14 mouse cellular contexts compared by ENCODE assay signal in genomic region chr6:122390720-122391119, GRCm38 (mm10). TPM values are rescaled to one million over a fixed set of nuclear protein-coding genes. Genes with fewer than 3 reads are reported as not detected.
A peak's percentile ranks its signal among the peaks of the same experiment; 100 is the strongest.
DNase-seq lines count a peak whose midpoint lies in the region; ATAC-seq and TF ChIP-seq lines count a peak whose summit lies in the region.
"Had no signal": no experiment of that assay in that cellular context is flagged by ENCODE, and none has a peak within 500 bp of the region (broad histone marks: within the 10 kb centered on the region; RNA-seq: fewer than 3 reads in every experiment).

No protein-coding gene starts in this region.

- no peak; the same call in 1 of the 2 replicates for TF ChIP-seq CTCF in bone marrow, adult 2 months (IDR thresholded peaks at IDR 0.05; ENCODE audit: control insufficient read depth, insufficient read depth, low read length)

- no peaks in the 10 kb centered on the region for H3K36me3 ChIP-seq in intestine, embryonic 16.5 days (ENCODE audit: control insufficient read depth, insufficient read depth, low read length)
- no peaks in the 10 kb centered on the region for H3K36me3 ChIP-seq in intestine, embryonic 15.5 days
- no peaks in the 10 kb centered on the region for H3K36me3 ChIP-seq in ES-E14 (ENCODE audit: control insufficient read depth, insufficient read depth, low read length, poor library complexity, severe bottlenecking)
- peaks cover 16% of the 10 kb centered on the region for H3K36me3 ChIP-seq in liver, embryonic 13.5 days
- H3K36me3 ChIP-seq: limb, embryonic 12.5 days had no signal

- no peak overlapping the region for H3K4me2 ChIP-seq in intestine, embryonic 16.5 days (ENCODE audit: low read depth, low read length)
- H3K4me2 ChIP-seq in intestine, embryonic 15.5 days (replicated peaks), result no peak overlapping the region
- peak overlapping the region; percentile 86 for H3K4me2 ChIP-seq in liver, embryonic 13.5 days
- H3K4me2 ChIP-seq: limb, embryonic 12.5 days had no signal

- no peaks in the 10 kb centered on the region for H3K9me3 ChIP-seq in intestine, embryonic 16.5 days (ENCODE audit: control insufficient read depth, low read length)
- no peaks in the 10 kb centered on the region for H3K9me3 ChIP-seq in intestine, embryonic 15.5 days
- H3K9me3 ChIP-seq in ES-E14 (ENCODE audit: control insufficient read depth, insufficient read depth, low read depth, low read length), result no peaks in the 10 kb centered on the region
- H3K9me3 ChIP-seq in liver, embryonic 13.5 days (replicated peaks), result 0 out of 2 replicates have a peak, but pooled peaks cover 4% of the 10 kb centered on the region

- H3K27me3 ChIP-seq in intestine, embryonic 16.5 days (replicated peaks; ENCODE audit: control insufficient read depth, insufficient read depth, low read length), result no peaks in the 10 kb centered on the region
- no peaks in the 10 kb centered on the region; the same call in 1 of the 2 replicates for H3K27me3 ChIP-seq in intestine, embryonic 15.5 days (replicated peaks)
- H3K27me3 ChIP-seq in liver, embryonic 13.5 days, result no peaks in the 10 kb centered on the region
- H3K27me3 ChIP-seq: limb, embryonic 12.5 days had no signal

- DNase-seq in ES-E14 (ENCODE audit: low read depth, low spot score), result no peak
- peak; percentile 73 for DNase-seq in liver, embryonic 13.5 days
- DNase-seq in gastrocnemius, adult 18-20 months (ENCODE audit: low spot score), result no peak
- DNase-seq in thymus, postnatal 14 days, result no peak
- no peak for DNase-seq in layer of hippocampus, adult 8-10 months (ENCODE audit: low spot score in 2 of 2)
- DNase-seq: cerebellum, adult 9-11 months; gastrocnemius, postnatal 25 days; kidney, postnatal 25 days; layer of hippocampus, postnatal 36 days had no signal

- in situ Hi-C loops in ES-E14 (cut with MboI; ENCODE audit: low sequenced_read_pairs in 2 of 2, unreplicated experiment in 2 of 2), result no loop called here

- no peak overlapping the region for H3K27ac ChIP-seq in intestine, embryonic 16.5 days (ENCODE audit: low read length)
- no peak overlapping the region for H3K27ac ChIP-seq in intestine, embryonic 15.5 days
- no peak overlapping the region for H3K27ac ChIP-seq in ES-E14 (ENCODE audit: insufficient read depth, low read depth, low read length, poor library complexity, severe bottlenecking)
- no peak overlapping the region for H3K27ac ChIP-seq in bone marrow, adult 2 months (ENCODE audit: control insufficient read depth, insufficient read depth, low read depth, low read length, poor library complexity)
- H3K27ac ChIP-seq in liver, embryonic 13.5 days, result peak overlapping the region; percentile 97
- H3K27ac ChIP-seq: limb, embryonic 12.5 days had no signal

- H3K9ac ChIP-seq in intestine, embryonic 16.5 days (ENCODE audit: low read depth, low read length), result no peak overlapping the region
- no peak overlapping the region for H3K9ac ChIP-seq in intestine, embryonic 15.5 days
- 0 out of 2 replicates have a peak overlapping the region, but pooled peaks have one; percentile 25 for H3K9ac ChIP-seq in ES-E14 (ENCODE audit: insufficient read depth, low read depth, low read length, poor library complexity, severe bottlenecking)
- peak overlapping the region; percentile 88 for H3K9ac ChIP-seq in liver, embryonic 13.5 days

- 76% methylated on average over 13 of the region's 13 CpGs for WGBS in intestine, embryonic 16.5 days
- 74% methylated on average over 13 of the region's 13 CpGs for WGBS in intestine, embryonic 15.5 days
- 68% methylated on average over 13 of the region's 13 CpGs for WGBS in bone marrow, adult 2 months
- WGBS in liver, embryonic 13.5 days (ENCODE audit: insufficient replicate concordance), result 22% methylated on average over 13 of the region's 13 CpGs

- peak; percentile 15; the same call in 1 of the 2 replicates for ATAC-seq in intestine, embryonic 16.5 days
- ATAC-seq in intestine, embryonic 15.5 days, result no peak; the same call in 1 of the 2 replicates
- peak; percentile 56 for ATAC-seq in liver, embryonic 13.5 days (ENCODE audit: low read depth)
- ATAC-seq: CD4-positive, CD25-positive, alpha-beta regulatory T cell, adult 4 months had no signal

- peaks cover 4% of the 10 kb centered on the region; the same call in 1 of the 2 replicates for H3K4me1 ChIP-seq in intestine, embryonic 16.5 days (ENCODE audit: control insufficient read depth, insufficient read depth, low read length)
- no peaks in the 10 kb centered on the region for H3K4me1 ChIP-seq in intestine, embryonic 15.5 days (replicated peaks)
- H3K4me1 ChIP-seq in ES-E14 (ENCODE audit: control insufficient read depth in 2 of 2, insufficient read depth in 2 of 2, low read length in 2 of 2, poor library complexity in 1 of 2), result peaks cover 4 to 18% of the 10 kb centered on the region in 2 experiments; a peak in 3 of 4 replicates
- no peaks in the 10 kb centered on the region for H3K4me1 ChIP-seq in bone marrow, adult 2 months (ENCODE audit: control insufficient read depth, insufficient read depth, low read length)
- peaks cover 66% of the 10 kb centered on the region for H3K4me1 ChIP-seq in liver, embryonic 13.5 days (replicated peaks)

- TF ChIP-seq POLR2A in bone marrow, adult 2 months (IDR thresholded peaks at IDR 0.05; ENCODE audit: borderline replicate concordance, control insufficient read depth, low read depth, low read length), result peak; percentile 25; the same call in 1 of the 2 replicates

- no peak overlapping the region for H3K4me3 ChIP-seq in intestine, embryonic 16.5 days (ENCODE audit: low read length)
- H3K4me3 ChIP-seq in intestine, embryonic 15.5 days (replicated peaks), result no peak overlapping the region
- no peak overlapping the region for H3K4me3 ChIP-seq in ES-E14 (ENCODE audit: insufficient read depth in 1 of 2, low read depth in 1 of 2, low read length in 2 of 2, poor library complexity in 1 of 2, severe bottlenecking in 1 of 2)
- no peak overlapping the region for H3K4me3 ChIP-seq in bone marrow, adult 2 months (replicated peaks; ENCODE audit: control insufficient read depth, low read depth, low read length)
- H3K4me3 ChIP-seq in liver, embryonic 13.5 days (replicated peaks), result peak overlapping the region; percentile 71
- H3K4me3 ChIP-seq: limb, embryonic 12.5 days had no signal

TF ChIP-seq in ES-E14, 5 proteins besides CTCF, POLR2A, EP300 and RAD21:
- no peak for TF ChIP-seq CHD2 (IDR thresholded peaks at IDR 0.05; ENCODE audit: low read depth, low read length)
- no peak for TF ChIP-seq ZNF384 (IDR thresholded peaks at IDR 0.05; ENCODE audit: low read depth, low read length)
- no peak for TF ChIP-seq HCFC1 (IDR thresholded peaks at IDR 0.05; ENCODE audit: borderline replicate concordance, insufficient read depth, low read length)
- no peak for TF ChIP-seq MAFK (IDR thresholded peaks at IDR 0.05; ENCODE audit: insufficient read depth, low read depth, low read length)
- TF ChIP-seq ZC3H11A (IDR thresholded peaks at IDR 0.05; ENCODE audit: borderline replicate concordance, low read depth, low read length), result no peak

RNA-seq across cellular contexts. Expression of gene Phc1, which starts 50.4 kb away (rescaled TPM):
- 7.2 and 7.4 TPM in 2 replicates for polyA plus RNA-seq in intestine, embryonic 16.5 days (2015; fragmentation: Nextera tagmentation; extraction: Ambion mirVana)
- polyA plus RNA-seq in intestine, embryonic 15.5 days (2015; fragmentation: Nextera tagmentation; extraction: Ambion mirVana), result 9.3 and 10.1 TPM in 2 replicates
- 169 and 238 TPM in 2 replicates for total RNA-seq in ES-E14 (2012; rRNA removed)
- polyA plus RNA-seq in bone marrow, adult 2 months (2011; ENCODE audit: insufficient read depth, insufficient read length, low replicate concordance, missing spikeins), result 4.0 and 13.6 TPM in 2 replicates
- 2.1 and 2.2 TPM in 2 replicates for polyA plus RNA-seq in liver, embryonic 13.5 days (2015; fragmentation: Nextera tagmentation; extraction: Ambion mirVana)
- 10 to 100 TPM; 27.3 to 34.0 TPM for total RNA-seq in gastrocnemius, adult 18-20 months (2021)
- total RNA-seq in layer of hippocampus, adult 8-10 months (2022), result 10 to 100 TPM; 48.8 to 66.7 (median 61.3) TPM

Comparison
In these comparisons a context has a peak if more than half of its experiments do, and no peak if none do; other contexts are left out.
1. H3K9ac ChIP-seq: peak in ES-E14 (single experiment) and liver, embryonic 13.5 days (single experiment); none in intestine, embryonic 16.5 days (single experiment) and intestine, embryonic 15.5 days (single experiment).